Mouse (Mus musculus): ENCODE data around the gene Adamtsl1.

Adamtsl1 gene

DNA sequence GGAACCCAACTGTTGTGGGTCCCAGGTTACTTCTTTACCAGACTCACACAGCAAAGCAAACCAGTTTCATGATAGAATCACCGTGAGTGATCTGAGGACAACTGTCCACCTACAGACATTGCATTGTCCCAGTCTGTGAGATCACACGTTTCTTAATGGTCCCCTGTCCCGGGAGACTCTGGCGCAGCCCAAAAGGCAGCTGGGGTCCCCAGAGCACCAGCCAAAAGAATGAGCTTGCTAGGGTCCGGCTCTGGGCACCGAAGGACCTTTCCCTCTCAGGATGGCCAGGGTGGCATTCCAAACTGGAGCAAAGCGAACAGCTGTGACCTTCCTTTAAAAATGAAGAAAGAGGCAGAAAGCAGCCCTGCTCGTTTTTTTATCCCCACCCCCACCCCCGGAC lies at the start of gene Adamtsl1:
Gene Adamtsl1 (plus strand): TSS at position 381 of the 400 bp plus-strand sequence.
- DNase-seq (ENCODE audit: low read depth, low spot score): no peak

DNA sequence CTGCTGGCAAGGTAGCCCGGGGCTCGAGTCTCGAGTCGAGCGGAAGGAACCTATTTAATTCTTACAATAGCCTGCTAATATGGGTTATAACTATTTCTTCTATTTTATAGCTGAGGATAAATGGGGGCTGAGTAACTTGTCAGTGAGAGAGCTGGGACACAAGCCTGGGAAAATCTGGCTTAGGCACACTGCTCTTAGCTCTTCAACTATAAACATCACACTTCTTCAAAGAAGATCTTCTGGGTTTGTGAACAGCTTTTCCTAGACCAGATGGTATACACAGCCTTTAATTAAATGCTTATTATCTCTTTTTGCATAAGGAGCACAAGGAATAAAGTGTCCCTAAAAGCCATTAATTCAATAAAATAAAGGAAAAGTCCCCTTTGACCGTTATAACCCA lies 30.4 kb upstream of the Adamtsl1 start:
- no peak for DNase-seq (ENCODE audit: low read depth, low spot score)

DNA sequence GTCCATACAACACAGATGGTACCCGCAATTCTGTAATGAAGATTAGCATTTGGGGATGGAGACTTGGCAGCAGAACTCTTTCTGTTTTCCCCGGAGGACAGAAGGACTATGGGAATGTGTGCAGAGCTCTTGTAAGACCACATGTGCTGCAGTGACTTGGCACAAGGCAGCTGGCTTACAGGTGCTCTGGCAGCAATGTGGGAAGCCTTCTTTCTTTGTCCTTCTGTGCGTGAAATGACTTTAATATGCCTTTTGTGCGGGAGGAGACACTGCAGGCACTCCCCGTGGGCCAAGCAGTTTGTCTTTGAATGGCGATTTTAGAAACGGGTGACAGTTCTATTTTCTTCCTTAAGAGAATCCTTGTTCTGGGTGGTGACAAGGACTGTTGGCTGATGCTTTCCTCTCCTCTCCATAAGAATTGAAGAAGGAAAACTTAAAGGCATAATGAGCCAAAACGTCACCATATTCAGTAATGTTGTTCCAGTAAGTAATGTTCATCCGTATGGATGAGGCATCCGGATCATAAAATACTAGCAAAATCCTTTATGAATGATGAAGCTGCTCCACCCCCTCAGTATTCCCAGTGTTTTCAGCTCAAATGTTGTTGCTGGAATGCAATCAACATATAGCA lies 27.5 kb upstream of the Adamtsl1 start:
- DNase-seq (ENCODE audit: low read depth, low spot score): no peak

DNA sequence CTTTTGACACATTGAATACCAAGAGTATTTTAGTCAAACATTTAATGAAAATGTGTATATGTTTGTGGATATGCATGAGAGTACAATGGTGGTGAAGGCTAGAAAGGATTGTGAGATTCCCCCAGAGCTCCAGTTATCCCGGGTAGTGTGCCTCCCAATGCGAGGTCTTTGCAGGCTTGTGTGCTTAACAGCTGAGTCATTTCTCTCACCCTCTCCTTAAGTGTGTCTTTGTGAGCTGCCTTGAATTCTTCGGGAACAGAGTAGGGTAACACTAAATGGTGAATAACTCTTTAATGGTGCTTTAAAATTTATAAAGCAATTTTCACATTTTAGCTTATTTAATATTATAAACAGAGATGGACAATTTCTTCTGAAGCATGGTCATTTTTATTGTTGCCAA lies 8.3 kb upstream of the Adamtsl1 start:
- no peak for DNase-seq (ENCODE audit: low read depth, low spot score)

DNA sequence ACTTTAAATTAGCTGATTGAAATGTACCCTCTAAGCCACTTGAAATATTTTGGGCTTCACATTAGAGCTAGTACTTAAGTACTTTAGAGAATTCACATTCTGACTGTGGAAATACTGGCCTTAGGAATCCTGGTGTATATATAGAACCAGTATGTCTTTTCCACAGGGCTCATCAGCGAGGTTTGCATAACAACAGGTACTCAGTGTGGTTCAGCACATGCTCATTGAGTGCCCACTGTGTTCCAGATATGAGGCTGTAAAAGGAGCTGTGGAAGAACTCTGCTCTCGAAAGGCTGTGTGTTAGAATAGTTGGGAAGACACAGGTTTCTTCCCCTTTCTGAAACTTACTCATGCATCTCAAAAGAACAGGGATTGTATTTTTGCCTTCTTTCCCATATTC lies 7.0 kb upstream of the Adamtsl1 start:
- no peak for DNase-seq (ENCODE audit: low read depth, low spot score)

DNA sequence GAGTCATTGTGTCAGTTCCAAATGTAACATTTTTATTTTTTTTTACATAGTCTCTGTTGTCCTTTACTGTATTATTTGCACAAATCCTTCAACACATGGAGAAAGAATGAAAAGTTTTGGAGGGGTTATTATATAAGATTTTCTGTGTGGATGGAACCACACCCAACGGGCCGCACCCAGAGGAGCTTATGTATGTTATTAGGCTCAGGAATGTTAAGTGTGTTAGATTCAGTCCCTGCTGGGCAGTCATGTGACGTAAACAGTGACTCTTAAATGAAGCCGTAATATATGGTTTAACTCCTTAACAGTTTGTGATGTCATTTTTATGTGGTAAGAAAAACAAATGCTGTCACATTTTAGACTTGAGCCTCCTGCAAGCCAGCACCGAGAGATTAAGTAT lies 6.5 kb upstream of the Adamtsl1 start:
- no peak for DNase-seq (ENCODE audit: low read depth, low spot score)

- no peak for DNase-seq (ENCODE audit: low read depth, low spot score)
Measured at GRCm38 (mm10) chr4:85513288-85513687, 684 bp upstream of the Adamtsl1 start.

DNA sequence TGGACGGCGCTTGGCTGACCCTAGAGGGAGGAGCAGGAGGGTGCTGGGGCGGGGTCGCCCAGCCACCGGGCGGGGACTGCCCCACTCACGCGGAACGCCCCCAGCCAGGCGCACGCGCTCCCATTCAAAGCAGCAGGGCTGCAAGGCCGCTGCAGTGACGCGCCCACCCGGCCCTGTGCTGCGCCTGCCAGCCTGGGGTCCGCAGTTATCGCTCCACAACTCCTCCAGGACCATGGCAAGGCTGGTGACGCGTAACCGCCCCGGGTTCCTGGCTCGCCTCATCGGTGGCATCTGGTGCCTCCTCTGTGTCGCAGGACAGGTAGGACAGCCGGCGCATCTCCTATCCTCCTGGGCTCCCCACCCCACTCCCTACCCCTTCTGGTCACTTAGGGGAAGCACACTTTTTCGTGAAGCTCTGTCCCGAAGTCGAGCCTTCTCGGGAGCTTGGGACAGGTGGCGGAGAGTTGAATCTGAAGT lies 271 bp downstream of the Adamtsl1 start:
- peak; percentile 42 for DNase-seq (ENCODE audit: low read depth, low spot score)

DNA sequence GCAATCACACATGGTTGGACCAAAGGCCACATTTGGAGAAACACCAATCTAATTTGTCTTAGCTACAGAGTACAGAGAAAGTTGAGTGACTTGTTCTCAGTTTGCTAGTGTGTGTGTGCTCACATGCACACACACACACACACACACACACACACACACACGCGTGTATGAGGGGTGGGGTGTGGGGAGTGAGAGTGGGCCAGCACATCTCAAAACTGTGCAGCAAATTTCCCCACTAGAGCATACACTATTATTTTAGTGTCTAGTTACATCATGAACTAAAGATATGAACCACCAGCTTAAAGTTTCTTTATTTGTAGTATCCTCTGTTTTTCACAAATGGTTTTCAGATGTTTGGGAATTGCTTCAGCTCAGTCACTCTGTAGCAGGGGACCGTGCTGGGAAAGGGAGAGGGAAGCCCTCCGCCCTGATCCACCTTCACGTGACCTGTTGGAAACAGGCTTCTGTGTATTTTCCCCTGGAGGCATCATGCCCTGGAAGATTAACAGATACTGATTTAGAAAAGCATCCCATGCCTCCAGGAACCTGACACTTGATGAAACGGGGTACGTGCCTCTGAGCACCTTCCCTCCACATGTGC lies 13.1 kb downstream of the Adamtsl1 start:
- no peak for DNase-seq (ENCODE audit: low read depth, low spot score)

GRCm38 (mm10) chr4:85529852-85530251 lies 15.9 kb downstream of the Adamtsl1 start:
- no peak for DNase-seq (ENCODE audit: low read depth, low spot score)

DNA sequence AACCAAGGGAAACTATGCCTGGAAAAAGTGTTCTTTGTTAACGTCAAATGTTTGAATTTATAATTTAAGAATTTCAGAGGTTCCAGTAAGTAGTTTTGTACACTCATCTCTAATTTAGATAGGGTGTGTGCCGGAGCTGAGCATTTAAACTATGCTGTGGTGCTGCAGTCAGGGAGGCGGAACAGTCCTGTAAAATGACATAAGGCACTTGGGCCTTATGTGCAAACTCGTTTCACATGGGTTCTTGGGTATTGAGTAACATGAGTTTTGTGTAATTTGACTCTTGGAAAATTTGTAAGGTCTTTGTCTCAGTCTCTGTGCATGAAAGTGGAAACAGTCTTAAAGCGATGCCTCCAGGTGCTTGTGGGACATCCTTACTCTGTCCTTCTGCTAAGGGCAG lies 25.7 kb downstream of the Adamtsl1 start:
- peak; percentile 8 for DNase-seq (ENCODE audit: low read depth, low spot score)

- no peak for DNase-seq (ENCODE audit: low read depth, low spot score)
Measured at GRCm38 (mm10) chr4:85543221-85543620, 29.2 kb downstream of the Adamtsl1 start.

DNA sequence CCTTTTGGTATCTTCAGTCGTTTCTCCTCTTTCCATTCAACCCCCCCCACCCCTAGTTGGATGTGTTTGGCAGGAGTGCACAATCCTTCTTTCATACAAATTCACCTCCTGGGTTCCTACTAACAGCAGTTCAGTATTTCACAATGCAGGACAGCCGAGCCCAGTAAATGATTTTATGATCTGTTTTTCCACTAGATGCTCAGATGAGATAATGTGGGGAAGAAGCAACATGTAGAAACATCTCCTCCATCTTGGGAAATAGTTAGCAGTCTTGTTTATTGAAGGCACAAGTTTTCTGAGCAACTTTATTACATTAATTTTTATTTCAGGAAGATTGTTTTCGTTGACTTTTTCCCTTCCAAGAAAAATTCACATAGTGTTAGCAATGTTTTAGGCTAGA lies 40.7 kb downstream of the Adamtsl1 start:
- DNase-seq (ENCODE audit: low read depth, low spot score): no peak

DNA sequence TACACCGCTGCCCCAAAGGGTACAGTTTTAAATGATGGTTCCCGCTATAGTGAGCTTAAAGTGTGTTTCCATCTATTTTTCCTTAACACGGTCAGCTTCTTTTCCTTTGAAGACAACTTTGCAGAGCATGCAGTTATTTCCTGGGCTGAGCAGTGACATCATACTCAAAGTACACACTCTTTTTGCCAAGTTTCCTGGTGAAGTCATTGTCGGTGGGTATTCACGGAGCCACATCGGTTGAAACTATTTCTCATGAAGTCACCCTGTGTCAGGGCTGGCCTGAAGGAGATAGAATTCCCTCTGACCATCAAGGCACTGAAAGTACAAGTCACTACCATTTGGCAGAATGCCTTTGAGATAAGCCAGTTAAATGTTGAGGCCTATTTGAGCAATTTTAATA lies 45.8 kb downstream of the Adamtsl1 start:
- no peak for DNase-seq (ENCODE audit: low read depth, low spot score)

DNA sequence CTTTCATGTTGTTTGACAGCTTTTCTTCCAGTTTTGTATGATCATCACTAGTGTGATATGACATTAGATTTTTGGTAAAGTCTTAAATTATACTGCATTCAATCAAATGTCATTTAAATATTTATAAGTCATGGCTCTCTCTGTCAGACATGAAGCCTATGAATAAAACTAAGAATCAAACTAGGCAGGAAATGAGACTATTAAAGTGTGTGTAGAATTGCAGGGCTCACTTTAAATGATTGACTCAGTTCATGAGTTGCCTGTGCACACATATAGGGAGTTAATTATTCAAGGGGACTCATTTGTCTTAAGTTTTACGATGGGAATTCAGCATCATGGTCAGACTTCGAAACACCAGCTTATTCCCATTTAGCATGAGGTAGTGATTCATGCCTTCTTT lies 71.5 kb downstream of the Adamtsl1 start:
- DNase-seq (ENCODE audit: low read depth, low spot score): no peak

DNA sequence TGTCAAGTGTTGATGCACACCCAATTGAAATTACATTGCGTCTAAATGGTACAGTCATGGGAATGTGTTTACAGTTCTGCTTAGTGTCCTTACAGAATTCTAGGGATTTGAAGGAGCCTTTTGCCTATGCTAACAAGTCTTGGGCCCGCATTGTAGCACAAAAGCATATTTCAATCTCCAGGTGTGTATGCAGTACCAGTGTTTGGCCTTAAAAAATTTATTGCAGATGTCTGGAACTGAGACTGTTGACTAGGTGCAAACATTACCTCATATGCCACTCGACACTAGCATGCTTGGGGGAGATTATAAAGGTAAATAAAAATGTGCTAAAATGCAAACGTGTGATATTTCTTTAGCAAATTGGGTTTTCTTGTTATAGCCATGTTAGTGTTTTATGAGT lies 75.0 kb downstream of the Adamtsl1 start:
- DNase-seq (ENCODE audit: low read depth, low spot score): no peak

GRCm38 (mm10) chr4:85591037-85591436 lies 77.1 kb downstream of the Adamtsl1 start:
- DNase-seq (ENCODE audit: low read depth, low spot score): no peak

DNA sequence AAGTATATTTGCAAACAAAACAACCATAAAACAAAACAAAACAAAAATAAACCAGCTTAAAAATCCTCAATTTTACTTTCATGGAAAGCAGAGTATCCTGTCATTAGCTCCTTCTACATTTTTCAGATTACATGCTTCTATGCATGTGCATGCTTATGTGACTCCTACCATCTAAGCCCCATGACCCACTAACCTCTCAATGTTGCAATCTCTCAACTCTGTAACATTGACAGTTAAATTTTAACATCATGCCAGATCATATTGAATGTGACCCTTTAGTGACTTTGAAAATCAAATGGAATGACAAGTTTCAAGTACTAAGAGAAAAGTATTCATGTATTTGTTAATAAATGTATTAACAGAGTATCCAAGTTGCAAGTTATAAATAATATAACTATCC lies 80.2 kb downstream of the Adamtsl1 start:
- no peak for DNase-seq (ENCODE audit: low read depth, low spot score)

DNA sequence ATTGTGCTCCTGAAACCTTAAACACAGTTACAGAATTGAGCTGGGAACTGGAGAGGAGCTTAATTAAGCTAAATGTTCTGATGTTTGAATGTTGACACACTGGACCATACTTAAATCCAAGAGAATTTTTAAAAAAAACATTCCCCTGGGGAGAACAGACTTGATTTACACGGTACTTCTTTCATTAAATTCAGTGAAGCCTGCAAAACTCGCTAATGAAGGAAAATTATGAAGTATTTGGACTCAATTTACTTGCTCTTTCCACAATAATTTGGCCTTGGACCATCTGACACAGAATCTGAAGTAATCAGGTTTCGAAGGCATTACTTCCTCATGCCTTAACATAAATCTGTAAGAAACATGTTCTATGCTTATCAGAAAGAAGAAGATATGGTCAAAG lies 99.4 kb downstream of the Adamtsl1 start:
- no peak for DNase-seq (ENCODE audit: low read depth, low spot score)

GRCm38 (mm10) chr4:85618746-85619145 lies 104.8 kb downstream of the Adamtsl1 start:
- no peak for DNase-seq (ENCODE audit: low read depth, low spot score)

DNA sequence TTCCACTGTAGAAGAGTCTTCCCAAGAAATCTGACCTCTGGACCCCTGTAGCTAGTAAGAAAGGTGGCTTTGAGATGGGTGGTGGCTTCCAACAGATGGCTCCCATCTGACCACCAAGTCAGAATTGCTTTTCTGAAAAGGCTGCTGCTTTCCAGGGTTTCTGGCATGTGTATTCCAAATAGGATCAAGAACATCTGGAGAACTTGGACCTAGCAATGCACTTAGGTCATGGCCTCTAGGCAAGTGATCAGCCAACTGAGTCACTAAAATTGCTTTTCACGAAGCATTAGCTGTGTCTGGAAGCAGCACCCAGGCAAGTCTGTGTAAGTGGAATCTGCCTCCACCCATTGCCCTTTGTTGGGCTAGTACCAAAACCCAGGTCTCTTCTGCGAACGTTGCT lies 105.3 kb downstream of the Adamtsl1 start:
- DNase-seq (ENCODE audit: low read depth, low spot score): no peak

GRCm38 (mm10) chr4:85629381-85629780 lies 115.4 kb downstream of the Adamtsl1 start:
- no peak for DNase-seq (ENCODE audit: low read depth, low spot score)

GRCm38 (mm10) chr4:85669271-85669670 lies 155.3 kb downstream of the Adamtsl1 start:
- no peak for DNase-seq (ENCODE audit: low read depth, low spot score)

DNA sequence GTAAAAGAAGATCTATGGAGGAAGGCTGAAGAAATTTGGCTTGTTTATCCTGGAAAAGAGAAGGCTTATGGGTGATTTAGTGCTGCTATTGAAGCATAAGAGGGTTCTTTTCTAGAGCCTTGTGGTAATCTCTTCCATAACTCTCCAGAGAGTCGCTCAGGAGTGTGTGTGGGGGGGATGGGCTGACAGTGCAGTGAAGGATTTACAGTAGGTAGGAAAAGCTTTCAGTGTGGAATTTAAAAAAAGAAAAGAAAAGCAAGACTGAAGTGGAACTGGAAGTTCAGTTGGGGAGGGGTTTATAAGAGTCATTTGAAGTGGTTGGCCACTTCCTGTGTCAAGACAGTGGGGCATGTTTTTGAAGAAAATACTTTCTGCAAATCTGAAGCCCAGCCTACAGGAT lies 155.8 kb downstream of the Adamtsl1 start:
- DNase-seq (ENCODE audit: low read depth, low spot score): no peak
